Mouse (Mus musculus) layer of hippocampus, adult 6 months (tissue): Measurements from ENCODE around the gene Ntm. TPM values are rescaled to one million over a fixed set of nuclear protein-coding genes. Genes with fewer than 3 reads are reported as not detected.

Experiments
- long read RNA-seq, 2 experiments: library from polyadenylated mRNA; unstranded; transcript quantifications; one replicate each; pipeline ENCODE4 v2.0.0; 2019 to 2020
- polyA plus RNA-seq: library from polyadenylated mRNA; unstranded; fragments of <200 nt; fragmentation: Nextera tagmentation; gene quantifications from 2 replicates; pipeline ENCODE4 v1.2.3, GENCODE M21; 2021

The Ntm gene
- polyA plus RNA-seq = 136 and 142 TPM in 2 replicates
- long read RNA-seq, experiment 1, partial matches to known transcripts = 41 of 52 reads
- long read RNA-seq, experiment 1, other reads (novel, unspliced or antisense) = 10 of 52 reads
- long read RNA-seq, experiment 2, partial matches to known transcripts = 33 of 94 reads
- long read RNA-seq, experiment 2, other reads (novel, unspliced or antisense) = 61 of 94 reads

GRCm38 (mm10) chr9:29962978-29963377, at the start of gene Ntm:
Gene Ntm, minus strand, starts transcription at chr9:29963141.

